7 mouse cellular contexts compared by ENCODE assay signal in genomic region chr1:131995062-131995461, GRCm38 (mm10). TPM values are rescaled to one million over a fixed set of nuclear protein-coding genes. Genes with fewer than 3 reads are reported as not detected.
DNase-seq lines count a peak whose midpoint lies in the region; ATAC-seq and TF ChIP-seq lines count a peak whose summit lies in the region.

No protein-coding gene starts in this region.

- H3K27ac ChIP-seq in ES-E14 (ENCODE audit: insufficient read depth, low read depth, low read length, poor library complexity, severe bottlenecking), result no peak overlapping the region
- no peak overlapping the region for H3K27ac ChIP-seq in liver, embryonic 12.5 days

- H3K9me3 ChIP-seq in ES-E14 (ENCODE audit: control insufficient read depth, insufficient read depth, low read depth, low read length), result no peaks in the 10 kb centered on the region
- no peaks in the 10 kb centered on the region for H3K9me3 ChIP-seq in liver, embryonic 12.5 days (replicated peaks)

- no peaks in the 10 kb centered on the region for H3K36me3 ChIP-seq in ES-E14 (ENCODE audit: control insufficient read depth, insufficient read depth, low read length, poor library complexity, severe bottlenecking)
- no peaks in the 10 kb centered on the region for H3K36me3 ChIP-seq in liver, embryonic 12.5 days

- no peak overlapping the region for H3K4me3 ChIP-seq in ES-E14 (ENCODE audit: insufficient read depth in 1 of 2, low read depth in 1 of 2, low read length in 2 of 2, poor library complexity in 1 of 2, severe bottlenecking in 1 of 2)
- no peak overlapping the region for H3K4me3 ChIP-seq in liver, embryonic 12.5 days

- intact Hi-C loops in left cerebral cortex, postnatal 36 days (cut with DNase I), result loop anchor here (1.0 to 5.0 kb wide), 2 partner anchors 52 to 121 kb away; no protein-coding TSS in a partner anchor
- intact Hi-C loops in gastrocnemius, postnatal 14 days (cut with DNase I; ENCODE audit: low total_unique reads), result loop anchor here (5.0 kb wide), 1 partner anchor 122 kb away; no protein-coding TSS in a partner anchor

- no peaks in the 10 kb centered on the region for H3K4me1 ChIP-seq in ES-E14 (ENCODE audit: control insufficient read depth in 2 of 2, insufficient read depth in 2 of 2, low read length in 2 of 2, poor library complexity in 1 of 2)
- H3K4me1 ChIP-seq in liver, embryonic 12.5 days, result no peaks in the 10 kb centered on the region

- H3K9ac ChIP-seq in ES-E14 (ENCODE audit: insufficient read depth, low read depth, low read length, poor library complexity, severe bottlenecking), result no peak overlapping the region
- H3K9ac ChIP-seq in liver, embryonic 12.5 days, result no peak overlapping the region

- H3K27me3 ChIP-seq in liver, embryonic 12.5 days (replicated peaks), result no peaks in the 10 kb centered on the region

- 18% methylated on average over 4 of the region's 4 CpGs for WGBS in liver, embryonic 12.5 days (ENCODE audit: insufficient replicate concordance)

- ATAC-seq in liver, embryonic 12.5 days, result 0 out of 2 replicates have a peak, but pooled peaks have one; percentile 27

- in situ Hi-C loops in ES-E14 (cut with MboI; ENCODE audit: low sequenced_read_pairs in 2 of 2, unreplicated experiment in 2 of 2), result loop anchor here in 1 of 2 experiments (10.0 kb wide), 1 partner anchor 50 kb away; no protein-coding TSS in a partner anchor

- DNase-seq in left cerebral cortex, adult 18-20 months (ENCODE audit: low spot score in 2 of 2), result peak; percentile 20 to 64
- DNase-seq in left cerebral cortex, postnatal 36 days (ENCODE audit: low spot score in 2 of 2), result no peak
- peak; percentile 47 for DNase-seq in ES-E14 (ENCODE audit: low read depth, low spot score)
- peak; percentile 52 for DNase-seq in brain, embryonic 14.5 days (ENCODE audit: low read depth)
- peak; percentile 51 for DNase-seq in gastrocnemius, postnatal 14 days
- DNase-seq in right cerebral cortex, postnatal 4 days, result peak; percentile 77

- H3K4me2 ChIP-seq in liver, embryonic 12.5 days, result no peak overlapping the region

- no peak for TF ChIP-seq POLR2A in brain, embryonic 14.5 days (IDR thresholded peaks at IDR 0.05; ENCODE audit: borderline replicate concordance, extremely low read depth, insufficient read depth, insufficient read length, poor library complexity, severe bottlenecking)

- TF ChIP-seq CTCF in brain, embryonic 14.5 days (IDR thresholded peaks at IDR 0.05; ENCODE audit: borderline replicate concordance, extremely low read depth, insufficient read depth, insufficient read length), result peak; percentile 59; the same call in 1 of the 2 replicates

TF ChIP-seq in ES-E14, 5 proteins besides CTCF, POLR2A, EP300 and RAD21:
- TF ChIP-seq CHD2 (IDR thresholded peaks at IDR 0.05; ENCODE audit: low read depth, low read length), result no peak
- no peak for TF ChIP-seq ZNF384 (IDR thresholded peaks at IDR 0.05; ENCODE audit: low read depth, low read length)
- no peak for TF ChIP-seq MAFK (IDR thresholded peaks at IDR 0.05; ENCODE audit: insufficient read depth, low read depth, low read length)
- TF ChIP-seq HCFC1 (IDR thresholded peaks at IDR 0.05; ENCODE audit: borderline replicate concordance, insufficient read depth, low read length), result no peak
- TF ChIP-seq ZC3H11A (IDR thresholded peaks at IDR 0.05; ENCODE audit: borderline replicate concordance, low read depth, low read length), result peak; percentile 71; the same call in 1 of the 2 replicates

RNA-seq across cellular contexts. Expression of gene Elk4, which starts 12.3 kb away (rescaled TPM):
- total RNA-seq in left cerebral cortex, adult 18-20 months (2021), result 10 to 100 TPM; 54.4 to 59.1 TPM
- 10 to 100 TPM; 48.7 to 54.6 TPM for total RNA-seq in left cerebral cortex, postnatal 36 days (2021)
- 10.5 and 14.7 TPM in 2 replicates for total RNA-seq in ES-E14 (2012; rRNA removed)
- polyA plus RNA-seq in brain, embryonic 14.5 days (2012; rRNA removed), result 12.7 and 16.6 TPM in 2 replicates
- total RNA-seq in gastrocnemius, postnatal 14 days (2021), result 10 to 100 TPM; 65.1 to 65.8 TPM
- polyA plus RNA-seq in liver, embryonic 12.5 days (2016; fragmentation: Nextera tagmentation; extraction: Ambion mirVana), result 14.4 and 16.4 TPM in 2 replicates

RNA-seq across cellular contexts. Expression of gene Slc45a3, which starts 32.3 kb away (rescaled TPM):
- total RNA-seq in left cerebral cortex, adult 18-20 months (2021), result under 1 TPM; 0.59 to 0.81 TPM
- 1 to 10 TPM; 1.0 to 1.4 TPM for total RNA-seq in left cerebral cortex, postnatal 36 days (2021)
- total RNA-seq in ES-E14 (2012; rRNA removed), result 6.0 and 7.5 TPM in 2 replicates
- 4.1 and 5.7 TPM in 2 replicates for polyA plus RNA-seq in brain, embryonic 14.5 days (2012; rRNA removed)
- 1 to 10 TPM; 1.0 to 1.1 TPM for total RNA-seq in gastrocnemius, postnatal 14 days (2021)
- polyA plus RNA-seq in liver, embryonic 12.5 days (2016; fragmentation: Nextera tagmentation; extraction: Ambion mirVana), result 3.1 and 3.8 TPM in 2 replicates

Comparison
In these comparisons a context has a peak if more than half of its experiments do, and no peak if none do; other contexts are left out.
1. DNase-seq: peak in left cerebral cortex, adult 18-20 months (2 of 2), ES-E14 (single experiment), brain, embryonic 14.5 days (single experiment), gastrocnemius, postnatal 14 days (single experiment) and right cerebral cortex, postnatal 4 days (single experiment); none in left cerebral cortex, postnatal 36 days (0 of 2).